Mouse (Mus musculus) intestine, embryonic 15.5 days (tissue): Measurements from ENCODE around the gene Stat1. TPM values are rescaled to one million over a fixed set of nuclear protein-coding genes. Genes with fewer than 3 reads are reported as not detected.

Source experiments
- ATAC-seq: fragments of 200-750 bp; cut with Nextera tagmentation; 2 replicates; pipeline ENCODE4 v1.8.0; 2017; ENCODE audit warnings: moderate TSS enrichment, moderate library complexity
- H3K27ac ChIP-seq: fragments of 300-500 bp; sonication (generic); 2 replicates; pipeline ENCODE4 v1.5.1; 2015; ENCODE audit warnings: mild to moderate bottlenecking, inconsistent platforms
- H3K27me3 ChIP-seq: fragments of 300-500 bp; sonication (generic); replicated peaks from 2 replicates; pipeline ENCODE4 v1.6.1; 2015; ENCODE audit warnings: inconsistent platforms
- H3K36me3 ChIP-seq: fragments of 300-500 bp; sonication (generic); 2 replicates; pipeline ENCODE4 v1.6.1; 2015; ENCODE audit warnings: inconsistent platforms
- H3K4me1 ChIP-seq: fragments of 300-500 bp; sonication (generic); replicated peaks from 2 replicates; pipeline ENCODE4 v1.6.1; 2015; ENCODE audit warnings: inconsistent platforms
- H3K4me2 ChIP-seq: fragments of 300-500 bp; sonication (generic); replicated peaks from 2 replicates; pipeline ENCODE4 v1.6.1; 2015; ENCODE audit warnings: mild to moderate bottlenecking, inconsistent platforms
- H3K4me3 ChIP-seq: fragments of 300-500 bp; sonication (generic); replicated peaks from 2 replicates; pipeline ENCODE4 v1.5.1; 2015; ENCODE audit warnings: inconsistent platforms
- H3K9ac ChIP-seq: fragments of 300-500 bp; sonication (generic); 2 replicates; pipeline ENCODE4 v1.6.1; 2015; ENCODE audit warnings: inconsistent platforms
- H3K9me3 ChIP-seq: fragments of 300-500 bp; sonication (generic); 2 replicates; pipeline ENCODE4 v1.6.1; 2016; ENCODE audit warnings: inconsistent platforms
- WGBS: fragments of 180-500 bp; shearing (Covaris S2); methylation state at CpG from one replicate; pipeline ENCODE4 v1.1.7; 2015; 5-methylcytosine and 5-hydroxymethylcytosine counted together
- polyA plus RNA-seq: library from polyadenylated mRNA; unstranded; fragments of >200 nt; fragmentation: Nextera tagmentation; extraction: Ambion mirVana; gene quantifications from 2 replicates; pipeline ENCODE4 v1.2.1, GENCODE M21; 2015

Stat1 gene
- polyA plus RNA-seq: 28.3 and 29.2 TPM in 2 replicates

GRCm38 (mm10) chr1:52118860-52119591 is at the start of gene Stat1:
Gene Stat1, plus strand, starts transcription at chr1:52119440.
- peak within 1 kb of the TSS; percentile 75 for H3K27ac ChIP-seq
- peak within 1 kb of the TSS; percentile 66 for H3K9ac ChIP-seq
- WGBS: 3% methylated on average over 37 of the region's 37 CpGs
- no peaks in the 10 kb centered on the region for H3K27me3 ChIP-seq
- 0 out of 2 replicates have a peak, but pooled peaks cover 2% of the 10 kb centered on the region for H3K36me3 ChIP-seq
- peak within 1 kb of the TSS; percentile 83 for H3K4me2 ChIP-seq
- no peaks in the 10 kb centered on the region for H3K4me1 ChIP-seq
- H3K9me3 ChIP-seq: no peaks in the 10 kb centered on the region
- peak; percentile 97 for ATAC-seq
- peak within 1 kb of the TSS; percentile 91 for H3K4me3 ChIP-seq

GRCm38 (mm10) chr1:52079724-52080367 is 39.4 kb upstream of the Stat1 start:
- no peak for ATAC-seq
- H3K4me1 ChIP-seq: no peaks in the 10 kb centered on the region
- H3K9ac ChIP-seq: no peak overlapping the region
- H3K27me3 ChIP-seq: no peaks in the 10 kb centered on the region
- WGBS: 33% methylated on average over 10 of the region's 10 CpGs
- no peak overlapping the region for H3K4me2 ChIP-seq
- no peaks in the 10 kb centered on the region for H3K36me3 ChIP-seq
- H3K9me3 ChIP-seq: no peaks in the 10 kb centered on the region
- no peak overlapping the region for H3K4me3 ChIP-seq
- H3K27ac ChIP-seq: no peak overlapping the region

- Histone ChIP-seq H3K4me2 (no peak overlapping the region), H3K9me3 (no peaks in the 10 kb centered on the region), H3K27ac (no peak overlapping the region), H3K4me1 (no peaks in the 10 kb centered on the region), H3K4me3 (no peak overlapping the region), H3K9ac (no peak overlapping the region), H3K36me3 (no peaks in the 10 kb centered on the region), H3K27me3 (no peaks in the 10 kb centered on the region)
- no peak for ATAC-seq
- WGBS: 25% methylated on average over 8 of the region's 8 CpGs
Observed at GRCm38 (mm10) chr1:52080375-52080774, 38.9 kb upstream of the Stat1 start.

GRCm38 (mm10) chr1:52086236-52086635 is 33.0 kb upstream of the Stat1 start:
- H3K27me3 ChIP-seq: no peaks in the 10 kb centered on the region
- no peak overlapping the region for H3K27ac ChIP-seq
- no peak overlapping the region for H3K9ac ChIP-seq
- ATAC-seq: no peak
- H3K4me1 ChIP-seq: no peaks in the 10 kb centered on the region
- H3K9me3 ChIP-seq: no peaks in the 10 kb centered on the region
- no peaks in the 10 kb centered on the region for H3K36me3 ChIP-seq
- no peak overlapping the region for H3K4me3 ChIP-seq
- WGBS: 29% methylated on average over 4 of the region's 4 CpGs
- no peak overlapping the region for H3K4me2 ChIP-seq

- H3K27ac ChIP-seq: no peak overlapping the region
- no peaks in the 10 kb centered on the region for H3K36me3 ChIP-seq
- no peaks in the 10 kb centered on the region for H3K4me1 ChIP-seq
- H3K4me2 ChIP-seq: no peak overlapping the region
- no peaks in the 10 kb centered on the region for H3K27me3 ChIP-seq
- WGBS: 61% methylated on average over 1 of the region's 1 CpGs
- no peak overlapping the region for H3K9ac ChIP-seq
- no peak overlapping the region for H3K4me3 ChIP-seq
- no peaks in the 10 kb centered on the region for H3K9me3 ChIP-seq
- ATAC-seq: peak; percentile 53; the same call in 1 of the 2 replicates
Observed at GRCm38 (mm10) chr1:52087128-52087527, 32.1 kb upstream of the Stat1 start.

- H3K36me3 ChIP-seq: no peaks in the 10 kb centered on the region
- no peaks in the 10 kb centered on the region for H3K4me1 ChIP-seq
- H3K27ac ChIP-seq: no peak overlapping the region
- WGBS: 81% methylated on average over 4 of the region's 4 CpGs
- H3K4me3 ChIP-seq: no peak overlapping the region
- no peaks in the 10 kb centered on the region for H3K27me3 ChIP-seq
- H3K9me3 ChIP-seq: no peaks in the 10 kb centered on the region
- ATAC-seq: no peak
- H3K4me2 ChIP-seq: no peak overlapping the region
- no peak overlapping the region for H3K9ac ChIP-seq
Observed at GRCm38 (mm10) chr1:52088634-52089033, 30.6 kb upstream of the Stat1 start.

- H3K9ac ChIP-seq: no peak overlapping the region
- no peak overlapping the region for H3K27ac ChIP-seq
- ATAC-seq: 0 out of 2 replicates have a peak, but pooled peaks have one; percentile 25
- H3K4me1 ChIP-seq: no peaks in the 10 kb centered on the region
- H3K4me3 ChIP-seq: no peak overlapping the region
- no peaks in the 10 kb centered on the region for H3K27me3 ChIP-seq
- no peaks in the 10 kb centered on the region for H3K9me3 ChIP-seq
- 71% methylated on average over 3 of the region's 3 CpGs for WGBS
- H3K36me3 ChIP-seq: no peaks in the 10 kb centered on the region
- no peak overlapping the region for H3K4me2 ChIP-seq
Observed at GRCm38 (mm10) chr1:52098618-52099232, 20.5 kb upstream of the Stat1 start.

GRCm38 (mm10) chr1:52100496-52100895 is 18.7 kb upstream of the Stat1 start:
- ATAC-seq: no peak
- Histone ChIP-seq H3K4me1 (no peaks in the 10 kb centered on the region), H3K4me3 (no peak overlapping the region), H3K27me3 (no peaks in the 10 kb centered on the region), H3K4me2 (no peak overlapping the region), H3K9me3 (no peaks in the 10 kb centered on the region), H3K9ac (no peak overlapping the region), H3K27ac (no peak overlapping the region), H3K36me3 (no peaks in the 10 kb centered on the region)
- WGBS: 75% methylated on average over 6 of the region's 6 CpGs

GRCm38 (mm10) chr1:52102795-52103194 is 16.4 kb upstream of the Stat1 start:
- no peak for ATAC-seq
- Histone ChIP-seq H3K4me2 (no peak overlapping the region), H3K36me3 (no peaks in the 10 kb centered on the region), H3K9ac (no peak overlapping the region), H3K27me3 (no peaks in the 10 kb centered on the region), H3K4me3 (no peak overlapping the region), H3K9me3 (no peaks in the 10 kb centered on the region), H3K27ac (no peak overlapping the region), H3K4me1 (no peaks in the 10 kb centered on the region)
- 72% methylated on average over 8 of the region's 8 CpGs for WGBS

GRCm38 (mm10) chr1:52107206-52107605 is 12.0 kb upstream of the Stat1 start:
- no peak overlapping the region for H3K4me2 ChIP-seq
- H3K4me1 ChIP-seq: no peaks in the 10 kb centered on the region
- no peak overlapping the region for H3K27ac ChIP-seq
- H3K27me3 ChIP-seq: no peaks in the 10 kb centered on the region
- H3K36me3 ChIP-seq: no peaks in the 10 kb centered on the region
- ATAC-seq: 0 out of 2 replicates have a peak, but pooled peaks have one; percentile 23
- no peak overlapping the region for H3K9ac ChIP-seq
- 69% methylated on average over 11 of the region's 11 CpGs for WGBS
- H3K9me3 ChIP-seq: no peaks in the 10 kb centered on the region
- H3K4me3 ChIP-seq: no peak overlapping the region

- Histone ChIP-seq H3K9ac (no peak overlapping the region), H3K27me3 (no peaks in the 10 kb centered on the region), H3K36me3 (no peaks in the 10 kb centered on the region), H3K27ac (no peak overlapping the region), H3K9me3 (no peaks in the 10 kb centered on the region), H3K4me3 (no peak overlapping the region), H3K4me2 (no peak overlapping the region), H3K4me1 (peaks cover 6% of the 10 kb centered on the region; the same call in 1 of the 2 replicates)
- WGBS: 66% methylated on average over 3 of the region's 3 CpGs
- ATAC-seq: no peak
Observed at GRCm38 (mm10) chr1:52111217-52111616, 8.0 kb upstream of the Stat1 start.

GRCm38 (mm10) chr1:52112301-52112700 is 6.9 kb upstream of the Stat1 start:
- Histone ChIP-seq H3K27me3 (no peaks in the 10 kb centered on the region), H3K36me3 (no peaks in the 10 kb centered on the region), H3K4me2 (no peak overlapping the region), H3K27ac (no peak overlapping the region), H3K9me3 (no peaks in the 10 kb centered on the region), H3K9ac (no peak overlapping the region), H3K4me1 (peaks cover 6% of the 10 kb centered on the region; the same call in 1 of the 2 replicates), H3K4me3 (no peak overlapping the region)
- 76% methylated on average over 1 of the region's 1 CpGs for WGBS
- no peak for ATAC-seq
